Mouse (Mus musculus): ENCODE results near the gene Olfr1061.
"Not testable (repeated sequence)": the region's sequence is repeated elsewhere in the genome, so short reads cannot be mapped to it uniquely, and the experiment has no call there.

Gene Olfr1061

GRCm38 (mm10) chr2:86413950-86414349 is at the start of gene Olfr1061:
Gene Olfr1061, minus strand, starts transcription at chr2:86414050.
- DNase-seq = no peak

GRCm38 (mm10) chr2:86460434-86460833 is 46.6 kb upstream of the Olfr1061 start:
- no peak for DNase-seq

GRCm38 (mm10) chr2:86456169-86456568 is 42.3 kb upstream of the Olfr1061 start, which contains the start of gene Olfr1066:
Gene Olfr1066, minus strand, starts transcription at chr2:86456269.
- DNase-seq = no peak

GRCm38 (mm10) chr2:86450491-86450890 is 36.6 kb upstream of the Olfr1061 start, which contains the start of gene Olfr1065:
Gene Olfr1065, minus strand, starts transcription at chr2:86450591.
- DNase-seq = not testable (repeated sequence)

- not testable (repeated sequence) for DNase-seq
Measured at GRCm38 (mm10) chr2:86442101-86442500, 28.3 kb upstream of the Olfr1061 start.

GRCm38 (mm10) chr2:86428511-86428910 is 14.7 kb upstream of the Olfr1061 start:
- not testable (repeated sequence) for DNase-seq

GRCm38 (mm10) chr2:86426649-86427048 is 12.8 kb upstream of the Olfr1061 start, which contains the start of gene Olfr1062:
Gene Olfr1062, minus strand, starts transcription at chr2:86426749.
- not testable (repeated sequence) for DNase-seq

GRCm38 (mm10) chr2:86395114-86395513 is 18.7 kb downstream of the Olfr1061 start:
- DNase-seq = no peak

GRCm38 (mm10) chr2:86388461-86388860 is 25.4 kb downstream of the Olfr1061 start, which contains the start of gene Olfr1058:
Gene Olfr1058, minus strand, starts transcription at chr2:86388561.
- not testable (repeated sequence) for DNase-seq

- DNase-seq = no peak
Measured at GRCm38 (mm10) chr2:86378293-86378692, 35.6 kb downstream of the Olfr1061 start, which contains the start of gene Olfr1057. Gene Olfr1057, minus strand, starts transcription at chr2:86378393.

GRCm38 (mm10) chr2:86366342-86366741 is 47.5 kb downstream of the Olfr1061 start:
- not testable (repeated sequence) for DNase-seq

Measured in kidney, adult 9 months (tissue).